Mouse (Mus musculus) heart, embryonic 16.5 days (tissue): ENCODE data around the gene Tpsg1. TPM values are rescaled to one million over a fixed set of nuclear protein-coding genes. Genes with fewer than 3 reads are reported as not detected.

Experiments
- ATAC-seq: fragments of 200-750 bp; cut with Nextera tagmentation; replicated peaks from 2 replicates; pipeline ENCODE4 v1.8.0; 2017; ENCODE audit warnings: moderate number of reproducible peaks; ENCODE audit not compliant: insufficient read depth, low FRiP score; ENCODE audit errors: extremely low read depth
- H3K27ac ChIP-seq: fragments of 300-500 bp; sonication (generic); 2 replicates; pipeline ENCODE4 v1.5.1; 2014; ENCODE audit warnings: mild to moderate bottlenecking, low read length, control low read depth, moderate library complexity
- H3K27me3 ChIP-seq: fragments of 300-500 bp; sonication (generic); 2 replicates; pipeline ENCODE4 v1.6.1; 2014; ENCODE audit warnings: low read length, mixed read lengths; ENCODE audit not compliant: control insufficient read depth, insufficient read depth
- H3K36me3 ChIP-seq: fragments of 300-500 bp; sonication (generic); 2 replicates; pipeline ENCODE4 v1.6.1; 2014; ENCODE audit not compliant: control insufficient read depth, insufficient read depth
- H3K4me1 ChIP-seq: fragments of 300-500 bp; sonication (generic); 2 replicates; pipeline ENCODE4 v1.6.1; 2014; ENCODE audit warnings: low read length, mixed read lengths; ENCODE audit not compliant: control insufficient read depth, insufficient read depth
- H3K4me2 ChIP-seq: fragments of 300-500 bp; sonication (generic); 2 replicates; pipeline ENCODE4 v1.6.1; 2014; ENCODE audit warnings: low read depth, mild to moderate bottlenecking, control low read depth, low read length
- H3K4me3 ChIP-seq: fragments of 300-500 bp; sonication (generic); 2 replicates; pipeline ENCODE4 v1.5.1; 2014; ENCODE audit warnings: mild to moderate bottlenecking, control low read depth, low read length
- H3K9ac ChIP-seq: fragments of 300-500 bp; sonication (generic); 2 replicates; pipeline ENCODE4 v1.6.1; 2014; ENCODE audit warnings: low read length, control low read depth
- H3K9me3 ChIP-seq: fragments of 300-500 bp; sonication (generic); replicated peaks from 2 replicates; pipeline ENCODE4 v1.6.1; 2016; ENCODE audit warnings: low read length; ENCODE audit not compliant: control insufficient read depth
- WGBS: fragments of 180-500 bp; shearing (Covaris S2); extraction: QIAGEN DNeasy Blood & Tissue Kit; methylation state at CpG from one replicate; pipeline ENCODE4 v1.1.7; 2014; 5-methylcytosine and 5-hydroxymethylcytosine counted together
- polyA plus RNA-seq: library from polyadenylated mRNA; unstranded; fragments of >200 nt; fragmentation: Nextera tagmentation; extraction: Ambion mirVana; gene quantifications from 2 replicates; pipeline ENCODE4 v1.2.1, GENCODE M21; 2015

Tpsg1 gene
- 0.56 and 0.76 TPM in 2 replicates for polyA plus RNA-seq

DNA sequence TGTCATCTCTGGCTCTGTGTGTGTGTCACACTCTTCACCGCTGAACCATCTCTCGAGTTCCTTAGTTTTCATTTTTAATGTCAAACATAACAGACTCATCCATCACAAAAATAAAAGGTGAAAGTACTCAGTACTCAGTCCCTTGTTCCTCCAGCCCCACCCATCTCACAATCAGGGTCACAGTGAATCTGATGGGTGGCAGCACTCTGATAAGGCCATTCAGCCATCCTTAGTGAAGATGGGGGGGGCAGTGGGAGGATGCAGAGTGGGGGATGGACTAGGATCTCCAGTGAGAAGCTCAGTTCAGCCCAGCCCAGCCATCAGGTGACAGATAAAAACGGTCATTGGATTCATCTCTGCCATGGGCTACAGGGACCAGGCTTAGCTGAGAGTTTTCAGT, at the start of gene Tpsg1:
Gene Tpsg1 (plus strand): TSS at position 301 of the 400 bp plus-strand sequence.
- no peak within 1 kb of the TSS for H3K9ac ChIP-seq
- no peak within 1 kb of the TSS for H3K4me2 ChIP-seq
- H3K36me3 ChIP-seq, result no peaks in the 10 kb centered on the region
- no peaks in the 10 kb centered on the region for H3K9me3 ChIP-seq
- H3K27me3 ChIP-seq, result peaks cover 2% of the 10 kb centered on the region; the same call in 1 of the 2 replicates
- no peaks in the 10 kb centered on the region for H3K4me1 ChIP-seq
- H3K27ac ChIP-seq, result no peak within 1 kb of the TSS
- 76% methylated on average over 3 of the region's 3 CpGs for WGBS
- ATAC-seq, result no peak
- H3K4me3 ChIP-seq, result no peak within 1 kb of the TSS

DNA sequence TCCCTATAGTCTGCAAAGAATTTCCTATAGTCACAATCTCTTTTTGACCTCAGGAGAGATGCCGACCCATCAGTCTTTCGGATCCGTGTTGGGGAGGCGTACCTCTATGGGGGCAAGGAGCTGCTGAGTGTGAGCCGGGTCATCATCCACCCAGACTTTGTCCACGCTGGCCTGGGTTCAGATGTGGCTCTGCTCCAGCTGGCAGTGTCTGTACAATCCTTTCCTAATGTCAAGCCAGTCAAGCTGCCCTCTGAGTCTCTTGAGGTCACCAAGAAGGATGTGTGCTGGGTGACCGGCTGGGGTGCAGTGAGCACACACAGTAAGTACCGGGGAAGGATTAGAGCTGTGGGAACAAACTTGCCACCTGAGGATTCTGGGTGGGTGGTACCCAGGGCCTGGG, 48.3 kb upstream of the Tpsg1 start:
- no peak for ATAC-seq
- Histone ChIP-seq H3K9ac (no peak overlapping the region), H3K4me3 (no peak overlapping the region), H3K27me3 (0 out of 2 replicates have a peak, but pooled peaks cover 2% of the 10 kb centered on the region), H3K36me3 (no peaks in the 10 kb centered on the region), H3K9me3 (no peaks in the 10 kb centered on the region), H3K4me2 (no peak overlapping the region), H3K4me1 (no peaks in the 10 kb centered on the region), H3K27ac (no peak overlapping the region)
- WGBS, result 81% methylated on average over 8 of the region's 8 CpGs

DNA sequence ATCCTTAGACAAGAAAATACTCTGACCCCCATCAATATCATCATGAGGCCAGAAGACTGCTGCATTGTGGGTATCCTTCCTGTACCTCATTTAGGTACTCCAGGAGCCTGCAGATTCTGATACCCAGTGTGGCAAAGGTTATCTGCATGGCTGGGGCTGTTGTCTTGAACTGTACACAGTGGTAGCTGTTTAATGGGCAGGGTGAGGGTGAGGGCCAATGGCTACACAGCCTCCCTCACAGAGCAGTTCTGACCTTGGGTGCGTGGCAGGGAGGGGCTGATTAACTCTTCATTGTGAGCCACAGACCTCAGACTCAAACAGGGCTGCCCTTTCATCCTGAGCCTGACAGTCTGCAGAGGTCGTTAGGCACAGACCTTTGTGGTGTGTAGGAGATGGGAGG, 46.1 kb upstream of the Tpsg1 start:
- WGBS, result 9% methylated on average over 2 of the region's 2 CpGs
- no peaks in the 10 kb centered on the region for H3K9me3 ChIP-seq
- no peak overlapping the region for H3K4me3 ChIP-seq
- 0 out of 2 replicates have a peak, but pooled peaks cover 2% of the 10 kb centered on the region for H3K27me3 ChIP-seq
- no peak overlapping the region for H3K4me2 ChIP-seq
- no peak for ATAC-seq
- H3K9ac ChIP-seq, result no peak overlapping the region
- no peaks in the 10 kb centered on the region for H3K4me1 ChIP-seq
- no peaks in the 10 kb centered on the region for H3K36me3 ChIP-seq
- no peak overlapping the region for H3K27ac ChIP-seq

DNA sequence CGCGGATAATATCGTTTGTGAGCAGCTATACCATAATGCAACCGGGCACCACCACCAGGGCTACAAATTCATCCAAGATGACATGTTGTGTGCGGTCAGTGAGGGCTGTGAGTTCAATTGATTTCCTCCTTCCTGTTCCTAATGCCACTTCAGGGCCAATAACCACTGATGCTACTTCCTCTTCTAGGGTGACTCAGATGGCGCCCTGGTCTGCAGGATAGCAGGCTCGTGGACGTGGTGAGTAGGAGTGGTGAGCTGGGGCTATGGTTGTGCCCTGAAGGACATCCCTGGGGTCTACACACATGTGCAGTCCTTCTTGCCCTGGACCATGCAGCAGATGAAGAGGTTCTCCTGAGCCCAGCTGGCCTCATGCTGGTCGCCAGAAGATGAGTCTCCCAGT, 36.8 kb upstream of the Tpsg1 start:
- ATAC-seq, result no peak
- 55% methylated on average over 9 of the region's 9 CpGs for WGBS
- no peak overlapping the region for H3K9ac ChIP-seq
- H3K4me2 ChIP-seq, result no peak overlapping the region
- no peak overlapping the region for H3K4me3 ChIP-seq
- peaks cover 12% of the 10 kb centered on the region for H3K27me3 ChIP-seq
- no peaks in the 10 kb centered on the region for H3K4me1 ChIP-seq
- no peaks in the 10 kb centered on the region for H3K36me3 ChIP-seq
- no peak overlapping the region for H3K27ac ChIP-seq
- no peaks in the 10 kb centered on the region for H3K9me3 ChIP-seq

DNA sequence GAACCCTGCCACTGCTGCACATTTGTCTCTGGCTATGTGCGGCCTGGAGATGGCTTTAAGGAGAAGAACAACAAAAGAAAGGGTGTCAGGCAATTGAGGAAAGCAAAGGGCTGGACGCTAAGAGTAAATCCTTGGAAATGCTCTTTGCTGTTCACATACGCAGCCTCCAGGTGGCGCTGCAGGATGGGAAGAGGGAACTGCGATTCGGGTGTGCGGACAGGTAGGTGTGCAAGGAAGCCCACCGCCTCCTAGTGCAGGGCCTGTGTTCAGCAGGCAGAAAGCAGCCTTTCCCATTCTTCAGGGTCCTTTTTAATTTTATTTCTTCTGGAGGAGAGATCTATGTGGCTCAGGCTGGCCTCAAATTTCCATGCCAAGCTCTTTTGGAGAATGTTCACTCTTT, 35.1 kb upstream of the Tpsg1 start:
- Histone ChIP-seq H3K27me3 (peaks cover 12% of the 10 kb centered on the region), H3K4me2 (no peak overlapping the region), H3K36me3 (no peaks in the 10 kb centered on the region), H3K9ac (no peak overlapping the region), H3K4me3 (no peak overlapping the region), H3K9me3 (no peaks in the 10 kb centered on the region), H3K27ac (no peak overlapping the region), H3K4me1 (no peaks in the 10 kb centered on the region)
- ATAC-seq, result no peak
- WGBS, result 2% methylated on average over 8 of the region's 8 CpGs

DNA sequence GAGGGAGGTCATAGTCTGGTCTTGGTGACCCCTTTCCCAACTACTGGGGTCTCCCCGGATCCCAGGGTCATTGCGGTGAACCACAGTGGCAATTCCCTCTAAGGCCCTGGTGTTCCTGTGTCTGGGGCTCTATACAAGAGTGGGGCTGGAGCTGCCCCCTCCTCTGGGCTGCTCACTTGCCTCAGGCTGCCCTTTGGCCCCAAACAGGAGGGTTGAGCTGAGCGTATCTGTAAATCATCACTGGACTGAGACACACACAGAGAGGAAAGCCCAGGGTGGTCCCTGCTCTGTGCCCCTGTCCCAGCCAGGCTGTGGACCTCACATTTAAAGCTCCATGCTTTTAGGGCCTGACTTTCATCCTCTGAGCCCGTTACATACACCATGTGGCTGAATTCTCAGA, 30.9 kb upstream of the Tpsg1 start:
- Histone ChIP-seq H3K36me3 (no peaks in the 10 kb centered on the region), H3K27ac (no peak overlapping the region), H3K27me3 (peaks cover 4% of the 10 kb centered on the region; the same call in 1 of the 2 replicates), H3K9me3 (no peaks in the 10 kb centered on the region), H3K4me1 (no peaks in the 10 kb centered on the region), H3K4me2 (no peak overlapping the region), H3K9ac (no peak overlapping the region), H3K4me3 (no peak overlapping the region)
- no peak for ATAC-seq
- 78% methylated on average over 4 of the region's 4 CpGs for WGBS

DNA sequence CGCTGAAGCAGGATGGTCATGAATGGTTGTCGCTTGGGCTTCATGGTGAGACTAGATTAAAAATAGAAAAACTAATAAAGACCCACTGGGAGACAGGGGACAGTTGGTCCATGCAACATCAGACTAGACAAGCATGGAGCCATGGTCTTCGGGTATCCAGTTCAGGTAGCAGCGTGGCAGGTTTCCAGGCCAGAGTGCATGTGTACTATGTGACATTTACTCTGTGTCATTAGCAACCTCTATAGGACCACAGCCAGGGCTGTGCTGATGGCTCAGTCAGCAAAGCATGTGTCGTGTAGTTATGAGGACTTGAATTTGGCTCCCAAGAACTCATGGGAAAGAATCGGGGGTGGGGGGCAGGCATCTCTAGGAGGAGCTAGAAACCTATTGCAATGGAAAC, 29.1 kb upstream of the Tpsg1 start:
- no peak overlapping the region for H3K4me2 ChIP-seq
- H3K9ac ChIP-seq, result no peak overlapping the region
- ATAC-seq, result no peak
- H3K36me3 ChIP-seq, result no peaks in the 10 kb centered on the region
- no peaks in the 10 kb centered on the region for H3K4me1 ChIP-seq
- H3K27ac ChIP-seq, result no peak overlapping the region
- H3K9me3 ChIP-seq, result no peaks in the 10 kb centered on the region
- no peak overlapping the region for H3K4me3 ChIP-seq
- 82% methylated on average over 6 of the region's 6 CpGs for WGBS
- peaks cover under 1% of the 10 kb centered on the region; the same call in 1 of the 2 replicates for H3K27me3 ChIP-seq

DNA sequence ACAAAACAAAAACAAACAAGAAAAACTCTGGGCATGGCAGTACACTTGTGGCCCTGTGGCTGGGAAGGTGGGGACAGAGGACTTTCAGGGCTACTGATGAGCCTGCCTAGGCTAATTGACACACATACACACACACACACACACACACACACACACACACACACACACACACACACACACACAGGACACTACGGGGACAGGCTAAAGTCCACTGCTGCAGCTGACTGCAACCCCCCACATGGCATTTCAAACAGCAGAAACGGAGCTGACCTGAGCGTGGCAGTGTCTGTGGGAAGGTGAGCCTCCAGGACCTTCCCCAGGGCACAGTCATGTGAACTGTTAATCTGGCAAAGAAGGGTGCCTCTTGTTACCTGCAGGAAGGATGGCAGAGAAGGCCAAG, 27.6 kb upstream of the Tpsg1 start:
- WGBS, result 44% methylated on average over 3 of the region's 3 CpGs
- H3K9ac ChIP-seq, result no peak overlapping the region
- H3K27me3 ChIP-seq, result no peaks in the 10 kb centered on the region
- no peak overlapping the region for H3K4me3 ChIP-seq
- H3K36me3 ChIP-seq, result no peaks in the 10 kb centered on the region
- H3K9me3 ChIP-seq, result no peaks in the 10 kb centered on the region
- H3K27ac ChIP-seq, result no peak overlapping the region
- H3K4me1 ChIP-seq, result no peaks in the 10 kb centered on the region
- H3K4me2 ChIP-seq, result no peak overlapping the region
- ATAC-seq, result no peak

DNA sequence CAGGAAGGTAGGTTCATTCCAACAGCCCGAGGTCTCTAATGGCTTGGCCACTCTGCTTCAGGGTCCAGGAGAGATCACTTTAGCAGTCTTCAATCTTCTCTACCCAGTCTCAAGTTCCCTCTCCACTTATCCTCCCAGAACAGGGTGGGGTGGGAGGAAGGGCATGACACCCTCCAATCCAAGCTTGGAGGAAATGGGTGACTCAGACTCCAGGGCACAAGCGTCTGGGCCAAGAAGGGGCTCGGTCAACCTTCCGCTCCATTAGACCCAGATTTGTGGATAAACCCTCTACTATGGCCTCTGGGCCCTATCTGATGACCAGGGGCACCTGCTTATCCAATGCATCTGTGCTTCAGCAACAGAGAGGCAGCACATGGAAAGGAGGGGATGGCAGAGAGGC, 23.6 kb upstream of the Tpsg1 start, which contains the start of gene Tpsab1:
Gene Tpsab1 (minus strand): TSS at position 101 of the 400 bp plus-strand sequence.
- Histone ChIP-seq H3K4me1 (no peaks in the 10 kb centered on the region), H3K9me3 (no peaks in the 10 kb centered on the region), H3K36me3 (no peaks in the 10 kb centered on the region), H3K27ac (no peak within 1 kb of the TSS), H3K4me3 (no peak within 1 kb of the TSS), H3K9ac (no peak within 1 kb of the TSS), H3K27me3 (no peaks in the 10 kb centered on the region), H3K4me2 (no peak within 1 kb of the TSS)
- ATAC-seq, result no peak
- WGBS, result 87% methylated on average over 4 of the region's 4 CpGs
